Mouse (Mus musculus) thymus, adult 2 months (tissue): ENCODE measurements at regions not wholly inside any gene's neighbourhood (a gene's known extent, or its start where the extent isn't known, plus 50 kb on each side); places are given as distances from the start of the nearest gene placed in this dataset.

ENCODE experiments used
- CTCF ChIP-seq: fragments of 200-500 bp; IDR thresholded peaks from 2 replicates; pipeline ENCODE4 v1.5.1; 2012; ENCODE audit warnings: mild to moderate bottlenecking, control low read depth, low read length, moderate library complexity, borderline replicate concordance; ENCODE audit not compliant: control insufficient read depth, poor library complexity, insufficient read depth; ENCODE audit errors: extremely low read depth
- POLR2A ChIP-seq: fragments of 200-500 bp; IDR thresholded peaks from 2 replicates; pipeline ENCODE4 v1.6.1; 2012; ENCODE audit warnings: mild to moderate bottlenecking, low read length, control low read depth, moderate library complexity; ENCODE audit not compliant: control insufficient read depth, poor library complexity, insufficient read depth; ENCODE audit errors: extremely low read depth

GRCm38 (mm10) chr5:35215007-35215406 lies 63.1 kb upstream of the Adra2c start:
- TF ChIP-seq POLR2A, result no peak
- TF ChIP-seq CTCF, result no peak
